Mouse (Mus musculus) testis, adult 2 months (tissue): ENCODE results near the gene Degs1. TPM values are rescaled to one million over a fixed set of nuclear protein-coding genes. Genes with fewer than 3 reads are reported as not detected.

Source experiments
- H3K27ac ChIP-seq: fragments of 200-500 bp; 2 replicates; pipeline ENCODE4 v1.5.1; 2012; ENCODE audit warnings: low read depth, low read length; ENCODE audit not compliant: control insufficient read depth, insufficient read depth
- H3K27me3 ChIP-seq: fragments of 200-500 bp; 2 replicates; pipeline ENCODE4 v1.6.1; 2012; ENCODE audit warnings: mild to moderate bottlenecking, low read length, moderate library complexity; ENCODE audit not compliant: control insufficient read depth, insufficient read depth
- H3K36me3 ChIP-seq: fragments of 200-500 bp; 2 replicates; pipeline ENCODE4 v1.6.1; 2012; ENCODE audit warnings: mild to moderate bottlenecking, low read length; ENCODE audit not compliant: control insufficient read depth, insufficient read depth
- H3K4me1 ChIP-seq: fragments of 200-500 bp; 2 replicates; pipeline ENCODE4 v1.6.1; 2012; ENCODE audit warnings: low read length; ENCODE audit not compliant: control insufficient read depth, insufficient read depth
- H3K4me3 ChIP-seq: fragments of 200-500 bp; 2 replicates; pipeline ENCODE4 v1.5.1; 2012; ENCODE audit warnings: low read depth, mild to moderate bottlenecking, low read length, moderate library complexity, mixed read lengths; ENCODE audit not compliant: control insufficient read depth
- CTCF ChIP-seq: fragments of 200-500 bp; IDR thresholded peaks from 2 replicates; pipeline ENCODE4 v1.5.1; 2012; ENCODE audit warnings: low read depth, mild to moderate bottlenecking, inconsistent platforms, low read length, moderate library complexity; ENCODE audit not compliant: control insufficient read depth, insufficient read depth, insufficient replicate concordance
- POLR2A ChIP-seq: fragments of 200-500 bp; IDR thresholded peaks from 2 replicates; pipeline ENCODE4 v1.6.1; 2012; ENCODE audit warnings: low read depth, mild to moderate bottlenecking, inconsistent platforms, low read length, moderate library complexity; ENCODE audit not compliant: control insufficient read depth
- polyA plus RNA-seq: library from polyadenylated mRNA; depleted of rRNA; stranded (reverse); fragments of >200 nt; gene quantifications from 2 replicates; pipeline ENCODE4 v1.2.3, GENCODE M21; 2012

The Degs1 gene
- polyA plus RNA-seq, 1 experiment: 10.6 TPM

GRCm38 (mm10) chr1:182280577-182280976 lies 2.0 kb downstream of the Degs1 start:
- Histone ChIP-seq H3K27me3 (no peaks in the 10 kb centered on the region), H3K4me1 (peaks cover 10% of the 10 kb centered on the region), H3K36me3 (peaks cover 2% of the 10 kb centered on the region), H3K4me3 (no peak overlapping the region), H3K27ac (no peak overlapping the region)
- no peak for TF ChIP-seq CTCF
- TF ChIP-seq POLR2A: no peak

- TF ChIP-seq POLR2A (no peak), CTCF (no peak)
- Histone ChIP-seq H3K4me1 (peaks cover 10% of the 10 kb centered on the region), H3K27ac (no peak overlapping the region), H3K36me3 (peaks cover 2% of the 10 kb centered on the region), H3K27me3 (no peaks in the 10 kb centered on the region), H3K4me3 (no peak overlapping the region)
These were observed 2.6 kb downstream of the Degs1 start for GRCm38 (mm10) chr1:182280046-182280445.

GRCm38 (mm10) chr1:182279436-182279835 lies 3.2 kb downstream of the Degs1 start:
- no peak overlapping the region for H3K27ac ChIP-seq
- no peaks in the 10 kb centered on the region for H3K27me3 ChIP-seq
- peaks cover 2% of the 10 kb centered on the region for H3K36me3 ChIP-seq
- no peak overlapping the region for H3K4me3 ChIP-seq
- no peak for TF ChIP-seq CTCF
- TF ChIP-seq POLR2A: no peak
- H3K4me1 ChIP-seq: peaks cover 10% of the 10 kb centered on the region

GRCm38 (mm10) chr1:182275109-182275508 lies 7.5 kb downstream of the Degs1 start:
- H3K36me3 ChIP-seq: peaks cover 2% of the 10 kb centered on the region

GRCm38 (mm10) chr1:182271632-182272031 lies 11.0 kb downstream of the Degs1 start:
- TF ChIP-seq POLR2A: no peak
- no peak for TF ChIP-seq CTCF
- Histone ChIP-seq H3K27ac (peak overlapping the region; percentile 92), H3K27me3 (no peaks in the 10 kb centered on the region), H3K4me3 (peak overlapping the region; percentile 83), H3K4me1 (peaks cover 2% of the 10 kb centered on the region; the same call in 1 of the 2 replicates), H3K36me3 (peaks cover under 1% of the 10 kb centered on the region)

More at GRCm38 (mm10) chr1:182275109-182275508, 7.5 kb downstream of the Degs1 start:
- Histone ChIP-seq H3K4me3 (no peak overlapping the region), H3K4me1 (peaks cover 2% of the 10 kb centered on the region; the same call in 1 of the 2 replicates), H3K27ac (no peak overlapping the region), H3K27me3 (no peaks in the 10 kb centered on the region)
- TF ChIP-seq CTCF (no peak), POLR2A (no peak)

- Histone ChIP-seq H3K27ac (peak overlapping the region; percentile 92), H3K4me3 (peak overlapping the region; percentile 83), H3K4me1 (peaks cover 2% of the 10 kb centered on the region; the same call in 1 of the 2 replicates), H3K36me3 (no peaks in the 10 kb centered on the region), H3K27me3 (no peaks in the 10 kb centered on the region)
- TF ChIP-seq POLR2A (no peak; the same call in 1 of the 2 replicates), CTCF (no peak)
These were observed 11.5 kb downstream of the Degs1 start for GRCm38 (mm10) chr1:182271130-182271529.

GRCm38 (mm10) chr1:182268317-182268716 lies 14.3 kb downstream of the Degs1 start:
- Histone ChIP-seq H3K27me3 (no peaks in the 10 kb centered on the region), H3K4me1 (peaks cover 2% of the 10 kb centered on the region; the same call in 1 of the 2 replicates), H3K36me3 (no peaks in the 10 kb centered on the region), H3K27ac (no peak overlapping the region), H3K4me3 (no peak overlapping the region)
- TF ChIP-seq CTCF: no peak
- no peak for TF ChIP-seq POLR2A
